Mouse (Mus musculus) testis, postnatal 10 days (tissue): ENCODE measurements at regions not wholly inside any gene's neighbourhood (a gene's known extent, or its start where the extent isn't known, plus 50 kb on each side); places are given as distances from the start of the nearest gene placed in this dataset.
A peak's percentile ranks its signal among the peaks of the same experiment; 100 is the strongest.

Experiments
- DNase-seq: peaks from one replicate; pipeline ENCODE4 v3.0.0; 2021; ENCODE audit warnings: low spot score

- no peak for DNase-seq
These were observed 279.0 kb upstream of the Gjb5 start for GRCm38 (mm10) chr4:127636934-127637333.

- DNase-seq: no peak
These were observed 277.3 kb upstream of the Gjb5 start for GRCm38 (mm10) chr4:127635262-127635661.

GRCm38 (mm10) chr4:127619870-127620269 lies 261.9 kb upstream of the Gjb5 start:
- DNase-seq: peak; percentile 66

GRCm38 (mm10) chr4:127612761-127613160 lies 254.8 kb upstream of the Gjb5 start:
- peak; percentile 54 for DNase-seq

GRCm38 (mm10) chr4:127600919-127601318 lies 242.9 kb upstream of the Gjb5 start:
- no peak for DNase-seq

GRCm38 (mm10) chr4:127598610-127599009 lies 240.6 kb upstream of the Gjb5 start:
- no peak for DNase-seq

GRCm38 (mm10) chr4:127594081-127594480 lies 236.1 kb upstream of the Gjb5 start:
- no peak for DNase-seq

- no peak for DNase-seq
These were observed 233.6 kb upstream of the Gjb5 start for GRCm38 (mm10) chr4:127591540-127591939.

GRCm38 (mm10) chr4:127586822-127587221 lies 228.8 kb upstream of the Gjb5 start:
- DNase-seq: no peak

- DNase-seq: no peak
These were observed 218.5 kb upstream of the Gjb5 start for GRCm38 (mm10) chr4:127576521-127576920.

- no peak for DNase-seq
These were observed 204.6 kb upstream of the Gjb5 start for GRCm38 (mm10) chr4:127562602-127563001.

GRCm38 (mm10) chr4:127558572-127558971 lies 200.6 kb upstream of the Gjb5 start:
- DNase-seq: no peak

GRCm38 (mm10) chr4:127552456-127553225 lies 194.7 kb upstream of the Gjb5 start:
- no peak for DNase-seq

GRCm38 (mm10) chr4:127549581-127549980 lies 191.6 kb upstream of the Gjb5 start:
- no peak for DNase-seq

- DNase-seq: no peak
These were observed 191.0 kb upstream of the Gjb5 start for GRCm38 (mm10) chr4:127549018-127549417.

GRCm38 (mm10) chr4:127545106-127545505 lies 187.1 kb upstream of the Gjb5 start:
- no peak for DNase-seq

GRCm38 (mm10) chr4:127543276-127543675 lies 185.3 kb upstream of the Gjb5 start:
- DNase-seq: no peak

- DNase-seq: no peak
These were observed 184.8 kb upstream of the Gjb5 start for GRCm38 (mm10) chr4:127542771-127543170.

GRCm38 (mm10) chr4:127536952-127537351 lies 179.0 kb upstream of the Gjb5 start:
- peak; percentile 44 for DNase-seq

- DNase-seq: peak; percentile 56
These were observed 177.6 kb upstream of the Gjb5 start for GRCm38 (mm10) chr4:127535630-127536029.

- no peak for DNase-seq
These were observed 176.4 kb upstream of the Gjb5 start for GRCm38 (mm10) chr4:127534411-127534810.

- no peak for DNase-seq
These were observed 175.7 kb upstream of the Gjb5 start for GRCm38 (mm10) chr4:127533726-127534125.

GRCm38 (mm10) chr4:127530779-127531178 lies 172.8 kb upstream of the Gjb5 start:
- DNase-seq: no peak

GRCm38 (mm10) chr4:127522151-127522550 lies 164.2 kb upstream of the Gjb5 start:
- no peak for DNase-seq
